Mouse (Mus musculus) hindbrain, embryonic 15.5 days (tissue): ENCODE measurements at regions not wholly inside any gene's neighbourhood (a gene's known extent, or its start where the extent isn't known, plus 50 kb on each side); places are given as distances from the start of the nearest gene placed in this dataset.
A peak's percentile ranks its signal among the peaks of the same experiment; 100 is the strongest.
"Not testable (repeated sequence)": the region's sequence is repeated elsewhere in the genome, so short reads cannot be mapped to it uniquely, and the experiment has no call there.

Experiments used
- ATAC-seq: fragments of 200-750 bp; cut with Nextera tagmentation; 2 replicates; pipeline ENCODE4 v1.8.0; 2017; ENCODE audit warnings: low read depth, moderate number of reproducible peaks, moderate TSS enrichment; ENCODE audit not compliant: low FRiP score
- H3K27ac ChIP-seq: fragments of 300-500 bp; sonication (generic); replicated peaks from 2 replicates; pipeline ENCODE4 v1.5.1; 2015; ENCODE audit warnings: mild to moderate bottlenecking, inconsistent platforms
- H3K27me3 ChIP-seq: fragments of 300-500 bp; sonication (generic); 2 replicates; pipeline ENCODE4 v1.6.1; 2015; ENCODE audit warnings: control low read depth, inconsistent platforms
- H3K36me3 ChIP-seq: fragments of 300-500 bp; sonication (generic); 2 replicates; pipeline ENCODE4 v1.6.1; 2015; ENCODE audit warnings: control low read depth, inconsistent platforms
- H3K4me1 ChIP-seq: fragments of 300-500 bp; sonication (generic); replicated peaks from 2 replicates; pipeline ENCODE4 v1.6.1; 2015; ENCODE audit warnings: control low read depth, inconsistent platforms
- H3K4me2 ChIP-seq: fragments of 300-500 bp; sonication (generic); 2 replicates; pipeline ENCODE4 v1.6.1; 2015; ENCODE audit warnings: moderate library complexity, mild to moderate bottlenecking, inconsistent platforms
- H3K4me3 ChIP-seq: fragments of 300-500 bp; sonication (generic); 2 replicates; pipeline ENCODE4 v1.5.1; 2015; ENCODE audit warnings: mild to moderate bottlenecking, inconsistent platforms
- H3K9ac ChIP-seq: fragments of 300-500 bp; sonication (generic); 2 replicates; pipeline ENCODE4 v1.6.1; 2015; ENCODE audit warnings: inconsistent platforms
- H3K9me3 ChIP-seq: fragments of 300-500 bp; sonication (generic); 2 replicates; pipeline ENCODE4 v1.6.1; 2016; ENCODE audit warnings: control low read depth, inconsistent platforms
- WGBS: fragments of 180-500 bp; shearing (Covaris S2); methylation state at CpG from one replicate; pipeline ENCODE4 v1.1.7; 2015; 5-methylcytosine and 5-hydroxymethylcytosine counted together

DNA sequence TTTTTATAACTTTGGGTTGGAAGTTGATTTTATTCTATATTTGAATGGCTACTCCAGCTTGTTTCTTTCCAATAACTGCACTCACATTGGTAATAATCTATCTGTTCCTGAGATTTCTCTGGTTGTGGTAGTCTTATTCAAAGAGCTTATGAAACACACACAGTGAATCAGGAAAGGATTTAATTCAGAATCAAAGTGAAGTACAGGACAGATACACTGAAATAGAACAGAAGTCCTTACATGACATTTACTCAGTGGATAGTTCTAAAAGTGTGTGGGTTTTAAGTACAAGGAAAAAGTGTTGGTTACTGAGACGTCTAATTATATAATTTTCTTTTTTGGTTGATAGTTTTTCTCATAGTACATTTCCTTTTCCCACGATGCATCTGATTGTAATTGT is 859.7 kb downstream of the Rpia start:
- Histone ChIP-seq H3K4me2 (no peak overlapping the region), H3K9me3 (no peaks in the 10 kb centered on the region), H3K27me3 (no peaks in the 10 kb centered on the region), H3K4me3 (no peak overlapping the region), H3K36me3 (no peaks in the 10 kb centered on the region), H3K27ac (no peak overlapping the region), H3K9ac (no peak overlapping the region), H3K4me1 (no peaks in the 10 kb centered on the region)
- ATAC-seq = no peak
- 81% methylated on average over 2 of the region's 2 CpGs for WGBS

DNA sequence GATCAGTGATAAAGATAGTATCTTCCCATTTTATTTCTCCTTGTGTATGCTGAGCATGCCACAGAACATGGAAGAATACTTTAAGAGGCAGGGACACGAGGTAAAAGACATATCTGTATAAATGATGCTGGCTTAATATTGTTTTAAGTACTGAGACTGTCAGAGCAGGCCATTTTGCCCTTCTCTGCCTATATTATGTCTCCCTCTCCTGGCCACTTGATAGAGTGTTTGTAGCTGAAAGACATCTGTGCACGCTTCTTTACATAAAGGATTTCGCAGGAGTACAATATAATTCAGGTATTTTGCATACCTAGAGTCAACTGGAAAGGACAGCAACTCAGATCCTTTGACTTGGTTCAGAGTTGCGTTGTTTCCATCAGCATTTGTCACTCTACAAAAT is 877.3 kb downstream of the Rpia start:
- Histone ChIP-seq H3K9me3 (no peaks in the 10 kb centered on the region), H3K9ac (no peak overlapping the region), H3K27me3 (no peaks in the 10 kb centered on the region), H3K4me2 (no peak overlapping the region), H3K4me1 (no peaks in the 10 kb centered on the region), H3K27ac (no peak overlapping the region), H3K4me3 (no peak overlapping the region), H3K36me3 (no peaks in the 10 kb centered on the region)
- WGBS = 76% methylated on average over 4 of the region's 4 CpGs
- ATAC-seq = no peak

DNA sequence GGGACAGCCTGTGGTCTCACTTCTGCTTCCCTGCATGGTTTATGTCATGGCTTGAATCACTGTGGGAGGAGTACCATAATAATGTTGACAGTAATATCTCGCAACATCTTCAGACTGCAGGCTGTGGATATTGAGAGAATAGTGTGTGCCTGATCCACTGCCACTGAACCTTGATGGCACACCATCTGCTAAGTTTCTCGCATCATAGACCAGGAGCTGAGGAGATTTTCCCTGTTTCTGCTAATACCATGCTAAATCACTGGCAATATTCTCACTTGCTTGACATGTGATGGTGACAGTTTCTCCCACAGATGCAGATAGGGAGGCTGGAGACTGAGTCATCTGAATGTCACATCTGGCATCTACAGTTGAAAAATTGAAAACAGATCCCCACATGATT is 912.7 kb downstream of the Rpia start:
- peak; percentile 61; the same call in 1 of the 2 replicates for ATAC-seq
- WGBS = 72% methylated on average over 2 of the region's 2 CpGs

DNA sequence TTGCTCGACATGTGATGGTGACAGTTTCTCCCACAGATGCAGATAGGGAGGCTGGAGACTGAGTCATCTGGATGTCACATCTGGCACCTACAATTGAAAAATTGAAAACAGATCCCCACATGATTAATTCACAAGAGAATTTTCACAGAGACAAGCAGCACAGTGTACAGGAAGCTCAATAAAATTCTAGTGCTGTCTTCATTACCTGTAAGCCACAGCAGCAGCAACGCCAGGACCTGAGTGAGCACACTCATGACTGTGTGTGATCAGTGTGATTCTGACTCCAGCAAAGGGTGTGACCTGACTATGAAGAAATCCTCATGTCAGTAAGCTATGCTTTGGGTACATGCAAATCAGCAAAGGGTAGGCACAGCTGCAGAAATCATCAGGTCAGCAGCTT is 933.4 kb downstream of the Rpia start:
- H3K4me2 ChIP-seq, H3K9ac ChIP-seq, H3K4me1 ChIP-seq, H3K9me3 ChIP-seq, ATAC-seq, H3K27ac ChIP-seq, H3K36me3 ChIP-seq, H3K4me3 ChIP-seq, H3K27me3 ChIP-seq: not testable (repeated sequence)
- 71% methylated on average over 2 of the region's 2 CpGs for WGBS

More for the DNA sequence above, 912.7 kb downstream of the Rpia start:
- Histone ChIP-seq H3K9me3 (no peaks in the 10 kb centered on the region), H3K9ac (no peak overlapping the region), H3K27me3 (no peaks in the 10 kb centered on the region), H3K4me3 (no peak overlapping the region), H3K27ac (no peak overlapping the region), H3K4me1 (no peaks in the 10 kb centered on the region), H3K4me2 (no peak overlapping the region), H3K36me3 (no peaks in the 10 kb centered on the region)

DNA sequence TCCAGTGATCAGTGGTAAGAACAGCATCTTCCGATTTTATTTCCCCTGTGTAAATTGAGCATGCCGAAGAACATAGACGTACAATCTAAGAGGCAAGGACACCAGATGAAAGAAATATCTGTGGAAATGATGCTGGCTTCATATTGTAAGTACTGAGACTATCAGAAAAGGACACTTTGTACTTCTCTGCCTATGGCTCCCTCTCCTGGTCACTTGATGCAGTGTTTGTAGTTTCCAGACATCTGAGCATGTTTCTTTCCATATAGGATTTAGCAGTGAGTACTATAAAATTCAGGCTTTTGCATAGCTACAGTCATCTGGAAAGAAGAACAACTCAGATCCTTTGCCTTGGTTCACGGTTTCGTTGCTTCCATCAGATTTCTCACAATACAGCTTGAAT is 963.4 kb downstream of the Rpia start:
- H3K4me1 ChIP-seq, H3K27ac ChIP-seq, H3K9ac ChIP-seq, H3K27me3 ChIP-seq, H3K4me3 ChIP-seq, H3K4me2 ChIP-seq, H3K9me3 ChIP-seq, ATAC-seq, H3K36me3 ChIP-seq: not testable (repeated sequence)
- WGBS = 75% methylated on average over 5 of the region's 5 CpGs

DNA sequence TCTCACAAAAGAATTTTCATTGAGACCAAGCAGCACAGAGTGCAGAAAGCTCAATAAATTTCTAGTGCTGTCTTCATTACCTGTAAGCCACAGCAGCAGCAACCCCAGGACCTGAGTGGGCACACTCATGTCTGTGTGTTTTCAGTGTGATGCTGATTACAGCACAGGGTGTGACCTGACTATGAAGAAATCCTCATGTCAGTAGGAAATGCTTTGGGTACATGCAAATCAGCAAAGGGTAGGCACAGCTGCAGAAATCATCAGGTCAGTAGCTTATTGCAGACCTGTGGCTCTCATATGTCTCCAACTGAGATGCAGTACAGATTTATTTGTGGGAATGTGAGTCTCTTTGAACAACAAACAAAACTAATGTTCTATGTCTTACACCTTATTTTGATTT is 977.1 kb downstream of the Rpia start:
- H3K4me3 ChIP-seq, H3K27ac ChIP-seq, H3K36me3 ChIP-seq, H3K4me1 ChIP-seq, H3K9ac ChIP-seq, H3K9me3 ChIP-seq, H3K27me3 ChIP-seq, H3K4me2 ChIP-seq, ATAC-seq: not testable (repeated sequence)

DNA sequence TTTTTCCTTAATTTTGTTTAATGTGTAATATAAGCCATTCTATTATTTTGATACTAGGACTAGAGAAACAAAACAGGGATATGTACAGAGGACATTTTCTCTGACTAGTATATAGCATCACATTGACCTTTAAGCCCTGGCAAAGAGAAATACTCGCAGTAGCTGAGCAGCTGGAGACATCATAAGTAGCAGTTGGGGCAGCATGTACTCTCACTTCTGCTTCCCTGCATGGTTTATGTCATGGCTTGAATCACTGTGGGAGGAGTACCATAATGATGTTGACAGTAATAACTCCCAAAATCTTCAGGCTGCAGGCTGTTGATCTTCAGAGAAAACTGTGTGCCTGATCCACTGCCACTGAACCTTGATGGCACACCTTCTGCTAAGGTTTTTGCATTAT is 977.7 kb downstream of the Rpia start:
- ATAC-seq, H3K27me3 ChIP-seq, H3K27ac ChIP-seq, H3K4me2 ChIP-seq, H3K9ac ChIP-seq, H3K9me3 ChIP-seq, H3K4me1 ChIP-seq, H3K4me3 ChIP-seq, H3K36me3 ChIP-seq: not testable (repeated sequence)
- WGBS = 69% methylated on average over 1 of the region's 1 CpGs

DNA sequence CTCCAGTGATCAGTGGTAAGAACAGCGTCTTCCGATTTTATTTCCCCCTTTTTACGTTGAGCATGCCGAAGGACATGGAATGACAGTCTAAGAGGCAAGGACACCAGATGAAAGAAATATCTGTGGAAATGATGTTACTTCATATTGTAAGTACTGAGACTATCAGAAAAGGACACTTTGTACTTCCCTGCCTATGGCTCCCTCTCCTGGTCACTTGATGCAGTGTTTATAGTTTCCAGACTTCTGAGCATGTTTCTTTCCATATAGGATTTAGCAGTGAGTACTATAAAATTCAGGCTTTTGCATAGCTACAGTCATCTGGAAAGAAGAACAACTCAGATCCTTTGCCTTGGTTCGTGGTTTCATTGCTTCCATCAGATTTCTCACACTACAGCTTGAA is 1011.7 kb downstream of the Rpia start:
- not testable (repeated sequence) for H3K27me3 ChIP-seq, H3K9me3 ChIP-seq, ATAC-seq, H3K4me3 ChIP-seq, H3K27ac ChIP-seq, H3K4me2 ChIP-seq, H3K9ac ChIP-seq, H3K36me3 ChIP-seq, H3K4me1 ChIP-seq
- 76% methylated on average over 5 of the region's 5 CpGs for WGBS

DNA sequence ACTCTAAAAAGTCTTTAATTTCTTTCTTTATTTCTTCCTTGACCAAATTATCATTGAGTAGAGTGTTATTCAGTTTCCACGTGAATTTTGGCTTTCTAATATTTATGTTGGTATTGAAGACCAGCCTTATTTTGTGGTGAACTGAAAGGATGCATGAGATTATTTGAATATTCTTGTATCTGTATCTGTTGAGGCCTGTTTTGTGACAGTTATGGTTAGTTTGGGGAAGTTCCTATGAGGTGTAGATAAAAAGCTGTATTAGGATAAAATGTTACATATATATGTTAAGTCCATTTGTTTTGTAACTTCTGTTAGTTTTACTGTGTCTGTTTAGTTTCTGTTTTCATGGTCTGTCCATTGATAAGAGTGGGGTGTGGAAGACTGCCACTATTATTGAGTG is 1014.7 kb downstream of the Rpia start:
- 66% methylated on average over 1 of the region's 1 CpGs for WGBS
- not testable (repeated sequence) for ATAC-seq, H3K27ac ChIP-seq, H3K4me2 ChIP-seq, H3K9ac ChIP-seq, H3K4me3 ChIP-seq, H3K4me1 ChIP-seq, H3K27me3 ChIP-seq, H3K36me3 ChIP-seq, H3K9me3 ChIP-seq

DNA sequence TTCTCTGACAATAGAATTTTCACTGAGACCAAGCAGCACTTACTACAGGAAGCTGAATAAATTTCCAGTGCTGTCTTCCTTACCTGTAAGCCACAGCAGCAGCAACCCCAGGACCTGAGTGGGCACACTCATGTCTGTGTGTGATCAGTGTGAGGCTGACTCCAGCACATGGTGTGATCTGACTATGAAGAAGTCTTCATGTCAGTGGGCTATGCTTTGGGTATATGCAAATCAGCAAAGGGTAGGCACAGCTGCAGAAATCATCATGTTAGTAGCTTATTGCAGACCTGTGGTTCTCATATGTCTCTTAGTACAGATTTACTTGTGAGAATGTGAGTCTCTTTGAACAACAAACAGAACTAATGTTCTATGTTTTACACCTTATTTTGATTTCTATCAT is 1027.2 kb downstream of the Rpia start:
- H3K27ac ChIP-seq = no peak overlapping the region
- H3K36me3 ChIP-seq = no peaks in the 10 kb centered on the region
- no peak for ATAC-seq
- H3K9me3 ChIP-seq = no peaks in the 10 kb centered on the region
- no peak overlapping the region for H3K4me3 ChIP-seq
- no peak overlapping the region for H3K4me2 ChIP-seq
- H3K4me1 ChIP-seq = no peaks in the 10 kb centered on the region
- H3K27me3 ChIP-seq = no peaks in the 10 kb centered on the region
- H3K9ac ChIP-seq = no peak overlapping the region

DNA sequence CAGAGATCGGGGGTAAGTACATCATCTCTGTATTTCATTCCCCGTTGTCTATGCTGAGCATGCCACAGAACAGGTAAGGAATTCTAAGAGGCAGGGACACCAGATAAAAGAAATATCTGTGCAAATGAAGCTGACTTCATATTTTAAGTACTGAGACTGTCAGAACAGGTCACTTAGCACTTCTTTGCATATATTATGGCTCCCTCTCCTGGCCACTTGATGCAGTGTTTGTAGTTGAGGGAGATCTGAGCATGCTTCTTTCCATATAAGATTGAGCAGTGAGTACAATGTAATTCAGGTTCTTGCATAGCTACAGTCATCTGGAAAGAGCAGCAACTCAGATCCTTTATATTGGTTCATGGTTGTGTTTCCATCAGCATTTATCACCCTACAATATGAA is 1033.4 kb downstream of the Rpia start:
- Histone ChIP-seq H3K4me1 (no peaks in the 10 kb centered on the region), H3K9me3 (no peaks in the 10 kb centered on the region), H3K4me2 (no peak overlapping the region), H3K27me3 (no peaks in the 10 kb centered on the region), H3K36me3 (no peaks in the 10 kb centered on the region), H3K9ac (no peak overlapping the region), H3K4me3 (no peak overlapping the region), H3K27ac (no peak overlapping the region)
- 87% methylated on average over 2 of the region's 2 CpGs for WGBS
- ATAC-seq = no peak

DNA sequence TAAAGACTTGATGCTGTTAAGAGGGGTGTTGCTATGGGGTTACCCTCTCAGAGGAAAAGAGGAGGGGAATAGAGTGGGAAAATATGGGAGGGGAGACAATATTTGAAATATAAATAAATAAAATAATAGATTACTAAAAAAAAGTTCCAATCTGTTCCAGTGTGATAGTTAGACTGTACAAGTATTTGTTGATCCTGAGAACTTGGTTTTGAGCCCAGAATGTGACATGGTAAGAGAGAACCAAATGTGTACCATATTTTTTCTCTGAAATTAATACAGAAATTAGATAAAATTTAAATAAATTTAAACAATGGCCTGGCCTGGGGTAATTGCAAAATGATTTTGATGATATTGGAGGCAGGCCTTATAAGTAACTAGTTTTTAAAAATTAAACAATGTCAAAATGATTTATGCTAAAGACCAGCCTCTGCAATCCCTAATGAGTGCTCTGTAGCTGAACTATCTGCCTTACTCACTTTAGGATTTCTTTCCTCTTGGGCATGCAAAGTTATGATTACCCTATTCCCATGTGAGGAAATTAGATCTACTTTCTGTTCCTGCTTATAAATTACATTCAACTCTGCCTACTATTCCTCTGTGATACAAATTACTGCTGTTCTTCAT is 1052.9 kb downstream of the Rpia start:
- H3K9ac ChIP-seq = no peak overlapping the region
- no peaks in the 10 kb centered on the region for H3K4me1 ChIP-seq
- H3K27ac ChIP-seq = no peak overlapping the region
- no peak for ATAC-seq
- H3K9me3 ChIP-seq = no peaks in the 10 kb centered on the region
- H3K36me3 ChIP-seq = no peaks in the 10 kb centered on the region
- no peak overlapping the region for H3K4me2 ChIP-seq
- no peaks in the 10 kb centered on the region for H3K27me3 ChIP-seq
- H3K4me3 ChIP-seq = no peak overlapping the region

DNA sequence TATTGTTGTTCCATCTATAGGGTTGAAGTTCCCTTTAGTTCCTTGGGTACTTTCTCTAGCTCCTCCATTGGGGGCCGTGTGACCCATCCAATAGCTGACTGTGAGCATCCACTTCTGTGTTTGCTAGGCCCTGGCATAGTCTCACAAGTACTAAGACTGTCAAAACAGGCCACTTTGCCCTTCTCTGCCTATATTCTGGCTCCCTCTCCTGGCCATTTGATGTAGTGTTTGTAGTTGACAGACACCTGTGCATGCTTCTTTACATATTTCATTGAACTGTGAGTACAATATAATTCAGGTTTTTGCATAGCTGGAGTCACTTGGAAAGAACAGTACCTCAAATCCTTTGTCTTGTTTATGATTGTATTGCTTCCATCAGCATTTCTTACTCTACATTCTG is 1059.2 kb downstream of the Rpia start:
- not testable (repeated sequence) for H3K4me3 ChIP-seq, H3K27ac ChIP-seq, H3K36me3 ChIP-seq, H3K4me2 ChIP-seq, H3K9me3 ChIP-seq, H3K9ac ChIP-seq, H3K4me1 ChIP-seq, H3K27me3 ChIP-seq, ATAC-seq
- 27% methylated on average over 1 of the region's 1 CpGs for WGBS
